Mouse (Mus musculus): ENCODE results near the gene Snx4. TPM values are rescaled to one million over a fixed set of nuclear protein-coding genes. Genes with fewer than 3 reads are reported as not detected.

Snx4 gene
- polyA plus RNA-seq, 1 experiment from 2014 or later: 72.2 TPM

DNA sequence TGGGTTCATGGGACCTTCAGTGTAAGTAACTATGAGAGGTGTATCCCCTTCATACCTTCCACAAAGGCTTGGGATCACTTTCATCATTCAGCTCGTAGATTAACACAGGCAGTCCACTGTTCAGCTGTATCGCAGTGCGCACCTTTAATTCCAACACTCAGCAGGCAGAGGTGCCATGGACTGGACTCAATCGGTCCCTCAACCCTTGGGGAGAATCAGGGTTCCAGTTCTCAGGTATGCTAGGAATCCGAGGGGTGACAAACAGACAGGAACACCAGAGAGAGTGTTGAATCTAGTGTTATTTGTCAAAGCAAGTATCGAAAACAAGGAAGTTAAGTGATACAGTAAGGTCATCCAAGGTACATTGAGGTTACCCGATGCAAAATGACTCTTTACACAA lies 41.0 kb downstream of the Snx4 start:
- H3K4me3 ChIP-seq (ENCODE audit: low read depth, low read length): no peak overlapping the region
- peaks cover 29% of the 10 kb centered on the region for H3K36me3 ChIP-seq (ENCODE audit: control insufficient read depth, insufficient read depth, low read length)
- no peak for ATAC-seq (ENCODE audit: insufficient number of reproducible peaks, low FRiP score, low TSS enrichment, low read depth)
- peaks cover 5% of the 10 kb centered on the region; the same call in 1 of the 2 replicates for H3K9me3 ChIP-seq (ENCODE audit: control insufficient read depth, low read length)
- H3K4me1 ChIP-seq (ENCODE audit: control insufficient read depth, insufficient read depth, low read length): no peaks in the 10 kb centered on the region
- no peak overlapping the region for H3K27ac ChIP-seq (replicated peaks; ENCODE audit: low read depth, low read length)
- DNase-seq (ENCODE audit: low spot score): no peak
- no peaks in the 10 kb centered on the region for H3K27me3 ChIP-seq (ENCODE audit: control insufficient read depth, insufficient read depth, low read length)
- no peak overlapping the region for H3K9ac ChIP-seq (ENCODE audit: low read length)
- no peak overlapping the region for H3K4me2 ChIP-seq (ENCODE audit: low read depth, severe bottlenecking)
- 97% methylated on average over 7 of the region's 7 CpGs for WGBS

DNA sequence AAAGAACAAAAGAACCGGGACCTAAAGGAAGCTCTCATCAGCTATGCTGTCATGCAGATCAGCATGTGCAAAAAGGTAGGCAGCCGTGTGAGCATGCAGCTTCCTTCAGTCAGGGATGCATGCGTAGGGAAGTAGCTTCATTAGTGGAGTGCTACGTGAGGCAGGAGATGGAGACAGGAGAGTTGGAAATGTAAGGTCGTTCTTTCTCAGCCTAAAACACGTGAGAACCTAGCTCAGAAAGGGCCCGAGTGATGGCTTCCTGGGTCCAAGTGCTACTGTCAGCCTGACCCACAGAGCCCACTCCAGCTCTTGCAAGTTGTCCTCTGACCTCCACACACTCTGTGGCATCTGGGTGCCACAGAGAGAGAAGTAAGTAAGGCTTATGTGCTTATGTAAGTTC lies 43.4 kb downstream of the Snx4 start:
- no peak overlapping the region for H3K4me2 ChIP-seq (ENCODE audit: low read depth, severe bottlenecking)
- peaks cover 5% of the 10 kb centered on the region; the same call in 1 of the 2 replicates for H3K9me3 ChIP-seq (ENCODE audit: control insufficient read depth, low read length)
- no peak overlapping the region for H3K9ac ChIP-seq (ENCODE audit: low read length)
- no peak overlapping the region for H3K27ac ChIP-seq (replicated peaks; ENCODE audit: low read depth, low read length)
- peaks cover 23% of the 10 kb centered on the region for H3K36me3 ChIP-seq (ENCODE audit: control insufficient read depth, insufficient read depth, low read length)
- ATAC-seq (ENCODE audit: insufficient number of reproducible peaks, low FRiP score, low TSS enrichment, low read depth): no peak
- DNase-seq (ENCODE audit: low spot score): no peak
- no peaks in the 10 kb centered on the region for H3K27me3 ChIP-seq (ENCODE audit: control insufficient read depth, insufficient read depth, low read length)
- 97% methylated on average over 7 of the region's 7 CpGs for WGBS
- H3K4me1 ChIP-seq (ENCODE audit: control insufficient read depth, insufficient read depth, low read length): no peaks in the 10 kb centered on the region
- H3K4me3 ChIP-seq (ENCODE audit: low read depth, low read length): no peak overlapping the region

DNA sequence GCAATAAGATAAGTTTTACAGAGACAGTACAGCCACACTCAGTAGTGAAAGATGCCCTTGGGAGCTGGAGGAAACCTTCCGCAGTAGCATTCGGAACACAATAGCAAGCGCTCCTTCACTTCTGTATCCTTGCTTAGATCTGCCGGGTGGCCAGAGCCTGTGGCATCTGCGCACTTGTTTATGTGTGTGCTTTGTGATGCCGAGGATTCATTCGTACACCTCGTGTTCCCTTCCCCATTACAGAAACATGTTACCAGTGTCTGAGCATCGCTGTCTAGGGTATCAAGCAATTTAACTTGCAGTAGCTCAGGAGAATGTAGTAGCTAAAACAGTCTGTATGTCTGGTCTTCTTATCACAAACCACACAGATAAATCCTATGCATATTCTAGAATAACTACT lies 44.1 kb downstream of the Snx4 start:
- no peaks in the 10 kb centered on the region for H3K4me1 ChIP-seq (ENCODE audit: control insufficient read depth, insufficient read depth, low read length)
- no peaks in the 10 kb centered on the region for H3K27me3 ChIP-seq (ENCODE audit: control insufficient read depth, insufficient read depth, low read length)
- DNase-seq (ENCODE audit: low spot score) (no peak), ATAC-seq (ENCODE audit: insufficient number of reproducible peaks, low FRiP score, low TSS enrichment, low read depth) (no peak)
- no peak overlapping the region for H3K4me3 ChIP-seq (ENCODE audit: low read depth, low read length)
- no peak overlapping the region for H3K27ac ChIP-seq (replicated peaks; ENCODE audit: low read depth, low read length)
- no peak overlapping the region for H3K9ac ChIP-seq (ENCODE audit: low read length)
- 93% methylated on average over 9 of the region's 9 CpGs for WGBS
- H3K4me2 ChIP-seq (ENCODE audit: low read depth, severe bottlenecking): no peak overlapping the region
- H3K9me3 ChIP-seq (ENCODE audit: control insufficient read depth, low read length): peaks cover 5% of the 10 kb centered on the region; the same call in 1 of the 2 replicates
- H3K36me3 ChIP-seq (ENCODE audit: control insufficient read depth, insufficient read depth, low read length): peaks cover 23% of the 10 kb centered on the region

DNA sequence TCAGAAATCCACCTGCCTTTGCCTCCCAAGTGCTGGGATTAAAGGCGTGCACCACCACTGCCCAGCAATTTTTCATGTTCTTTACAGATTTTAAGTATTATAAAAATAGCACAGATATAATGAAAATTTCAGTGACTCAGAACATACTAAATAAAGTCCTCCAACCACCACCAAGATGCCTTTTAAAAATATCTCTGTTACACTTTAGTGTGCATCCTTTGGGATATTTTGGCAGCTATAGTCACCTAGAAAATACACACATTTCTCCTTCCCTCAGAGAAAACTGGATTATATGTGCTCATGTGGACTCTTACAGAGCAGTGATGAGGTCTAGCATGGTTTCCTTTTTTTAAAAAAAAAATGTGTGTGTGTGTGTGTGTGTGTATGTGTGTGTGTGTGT lies 46.3 kb downstream of the Snx4 start:
- ATAC-seq (ENCODE audit: insufficient number of reproducible peaks, low FRiP score, low TSS enrichment, low read depth): no peak
- H3K27me3 ChIP-seq (ENCODE audit: control insufficient read depth, insufficient read depth, low read length): no peaks in the 10 kb centered on the region
- no peak overlapping the region for H3K27ac ChIP-seq (replicated peaks; ENCODE audit: low read depth, low read length)
- H3K4me2 ChIP-seq (ENCODE audit: low read depth, severe bottlenecking): no peak overlapping the region
- DNase-seq (ENCODE audit: low spot score): no peak
- H3K4me1 ChIP-seq (ENCODE audit: control insufficient read depth, insufficient read depth, low read length): no peaks in the 10 kb centered on the region
- H3K4me3 ChIP-seq (ENCODE audit: low read depth, low read length): no peak overlapping the region
- no peaks in the 10 kb centered on the region for H3K9me3 ChIP-seq (ENCODE audit: control insufficient read depth, low read length)
- H3K9ac ChIP-seq (ENCODE audit: low read length): no peak overlapping the region
- peaks cover 14% of the 10 kb centered on the region; the same call in 1 of the 2 replicates for H3K36me3 ChIP-seq (ENCODE audit: control insufficient read depth, insufficient read depth, low read length)
- 94% methylated on average over 1 of the region's 1 CpGs for WGBS

DNA sequence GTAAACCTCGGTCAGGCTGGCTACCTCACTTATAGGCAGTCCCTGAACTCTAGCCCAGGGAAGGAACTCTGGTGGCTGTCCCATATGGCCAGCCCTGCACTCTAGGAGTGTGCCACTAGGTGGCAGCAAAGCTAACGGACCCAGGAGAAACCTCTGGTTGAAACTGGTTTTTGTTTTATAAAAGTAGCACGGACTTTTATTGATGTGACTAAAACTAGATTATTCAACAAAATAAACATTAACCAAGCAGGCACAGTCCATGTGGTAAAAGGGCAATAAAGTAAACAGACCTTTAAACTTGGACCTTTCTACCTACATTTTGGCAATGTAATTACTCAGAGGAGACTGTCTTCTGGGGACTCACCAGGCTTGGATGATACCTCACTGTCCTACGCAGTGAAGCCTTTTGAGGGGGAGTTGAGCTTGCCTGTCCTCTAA lies 55.4 kb downstream of the Snx4 start:
- H3K4me3 ChIP-seq (ENCODE audit: low read depth, low read length): no peak overlapping the region
- no peaks in the 10 kb centered on the region for H3K36me3 ChIP-seq (ENCODE audit: control insufficient read depth, insufficient read depth, low read length)
- no peak overlapping the region for H3K27ac ChIP-seq (replicated peaks; ENCODE audit: low read depth, low read length)
- no peak for ATAC-seq (ENCODE audit: insufficient number of reproducible peaks, low FRiP score, low TSS enrichment, low read depth)
- no peak overlapping the region for H3K9ac ChIP-seq (ENCODE audit: low read length)
- 16% methylated on average over 4 of the region's 4 CpGs for WGBS
- H3K4me1 ChIP-seq (ENCODE audit: control insufficient read depth, insufficient read depth, low read length): no peaks in the 10 kb centered on the region
- DNase-seq (ENCODE audit: low spot score): peak; percentile 89
- H3K27me3 ChIP-seq (ENCODE audit: control insufficient read depth, insufficient read depth, low read length): no peaks in the 10 kb centered on the region
- H3K4me2 ChIP-seq (ENCODE audit: low read depth, severe bottlenecking): no peak overlapping the region
- H3K9me3 ChIP-seq (ENCODE audit: control insufficient read depth, low read length): no peaks in the 10 kb centered on the region

DNA sequence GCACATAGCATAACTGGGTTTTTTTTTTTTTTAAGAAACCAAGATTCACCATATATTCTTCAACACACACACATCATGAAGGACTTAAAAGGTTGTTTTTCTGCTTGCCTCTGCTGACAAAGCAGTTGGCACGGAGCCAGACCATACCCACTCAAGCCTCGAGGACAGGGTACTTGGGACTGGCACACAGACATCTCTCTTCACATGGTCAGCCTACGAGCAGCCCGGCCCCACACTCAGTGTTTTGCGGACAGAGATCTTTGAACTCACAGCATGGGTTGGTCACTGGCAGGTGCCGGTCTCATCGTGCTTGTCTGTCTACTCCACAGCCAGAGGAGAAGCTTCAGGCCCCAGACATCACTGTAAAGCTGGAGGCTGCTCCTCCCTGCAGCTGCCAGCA lies 56.5 kb downstream of the Snx4 start:
- H3K9ac ChIP-seq (ENCODE audit: low read length): no peak overlapping the region
- WGBS: 87% methylated on average over 7 of the region's 7 CpGs
- no peak overlapping the region for H3K4me2 ChIP-seq (ENCODE audit: low read depth, severe bottlenecking)
- no peaks in the 10 kb centered on the region for H3K27me3 ChIP-seq (ENCODE audit: control insufficient read depth, insufficient read depth, low read length)
- no peak overlapping the region for H3K27ac ChIP-seq (replicated peaks; ENCODE audit: low read depth, low read length)
- H3K36me3 ChIP-seq (ENCODE audit: control insufficient read depth, insufficient read depth, low read length): no peaks in the 10 kb centered on the region
- H3K4me1 ChIP-seq (ENCODE audit: control insufficient read depth, insufficient read depth, low read length): no peaks in the 10 kb centered on the region
- no peaks in the 10 kb centered on the region for H3K9me3 ChIP-seq (ENCODE audit: control insufficient read depth, low read length)
- ATAC-seq (ENCODE audit: insufficient number of reproducible peaks, low FRiP score, low TSS enrichment, low read depth): no peak
- DNase-seq (ENCODE audit: low spot score): no peak
- no peak overlapping the region for H3K4me3 ChIP-seq (ENCODE audit: low read depth, low read length)

DNA sequence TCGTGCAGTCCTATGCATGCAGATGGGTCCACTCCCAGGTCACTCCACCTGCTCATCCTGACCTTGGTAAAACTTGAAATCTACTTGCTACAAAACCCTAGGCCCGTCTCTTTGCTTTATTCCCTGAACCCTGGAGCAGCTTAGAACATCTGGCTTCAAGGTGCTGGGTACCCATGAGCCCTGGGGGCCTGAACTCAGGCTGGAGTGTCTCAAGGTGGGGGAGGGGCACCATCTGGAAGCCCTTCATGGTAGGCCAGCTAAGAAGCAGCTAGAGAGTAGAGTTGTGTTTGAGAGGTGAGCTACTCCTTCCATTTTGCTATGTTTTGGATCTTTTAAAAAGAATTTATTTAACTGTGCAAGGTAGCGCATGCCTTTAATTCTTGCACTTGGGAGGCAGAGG lies 57.8 kb downstream of the Snx4 start:
- Histone ChIP-seq H3K27me3 (ENCODE audit: control insufficient read depth, insufficient read depth, low read length) (no peaks in the 10 kb centered on the region), H3K9ac (ENCODE audit: low read length) (no peak overlapping the region), H3K9me3 (ENCODE audit: control insufficient read depth, low read length) (no peaks in the 10 kb centered on the region), H3K27ac (replicated peaks; ENCODE audit: low read depth, low read length) (no peak overlapping the region), H3K4me3 (ENCODE audit: low read depth, low read length) (no peak overlapping the region), H3K4me2 (ENCODE audit: low read depth, severe bottlenecking) (no peak overlapping the region), H3K36me3 (ENCODE audit: control insufficient read depth, insufficient read depth, low read length) (no peaks in the 10 kb centered on the region), H3K4me1 (ENCODE audit: control insufficient read depth, insufficient read depth, low read length) (no peaks in the 10 kb centered on the region)
- ATAC-seq (ENCODE audit: insufficient number of reproducible peaks, low FRiP score, low TSS enrichment, low read depth) (no peak), DNase-seq (ENCODE audit: low spot score) (peak; percentile 69)
- WGBS: 57% methylated on average over 3 of the region's 3 CpGs

DNA sequence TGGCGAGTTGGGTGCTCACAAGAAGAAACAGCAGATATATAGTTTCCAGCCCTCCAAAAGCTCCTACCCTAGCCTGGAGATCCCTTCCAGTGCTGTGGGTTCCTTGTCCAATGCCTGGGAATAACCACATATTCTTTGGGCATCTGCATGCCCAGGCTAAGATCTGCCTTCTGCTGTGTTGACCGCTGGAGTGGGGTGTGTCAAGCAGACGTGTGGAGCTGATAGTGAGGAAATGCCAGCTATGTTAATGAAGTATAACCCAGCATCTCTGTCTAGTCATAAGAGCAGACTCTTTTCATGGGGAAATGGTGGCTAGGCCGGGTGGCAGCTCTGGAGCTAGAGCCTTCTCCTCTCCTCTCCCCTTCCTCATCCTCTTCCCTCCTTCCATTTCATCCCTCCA lies 64.4 kb downstream of the Snx4 start:
- Histone ChIP-seq H3K4me3 (ENCODE audit: low read depth, low read length) (no peak overlapping the region), H3K4me1 (ENCODE audit: control insufficient read depth, insufficient read depth, low read length) (no peaks in the 10 kb centered on the region), H3K27me3 (ENCODE audit: control insufficient read depth, insufficient read depth, low read length) (no peaks in the 10 kb centered on the region), H3K9ac (ENCODE audit: low read length) (no peak overlapping the region), H3K36me3 (ENCODE audit: control insufficient read depth, insufficient read depth, low read length) (no peaks in the 10 kb centered on the region; the same call in 1 of the 2 replicates), H3K27ac (replicated peaks; ENCODE audit: low read depth, low read length) (no peak overlapping the region), H3K4me2 (ENCODE audit: low read depth, severe bottlenecking) (no peak overlapping the region), H3K9me3 (ENCODE audit: control insufficient read depth, low read length) (no peaks in the 10 kb centered on the region)
- ATAC-seq (ENCODE audit: insufficient number of reproducible peaks, low FRiP score, low TSS enrichment, low read depth) (no peak), DNase-seq (ENCODE audit: low spot score) (no peak)
- WGBS: 91% methylated on average over 4 of the region's 4 CpGs

DNA sequence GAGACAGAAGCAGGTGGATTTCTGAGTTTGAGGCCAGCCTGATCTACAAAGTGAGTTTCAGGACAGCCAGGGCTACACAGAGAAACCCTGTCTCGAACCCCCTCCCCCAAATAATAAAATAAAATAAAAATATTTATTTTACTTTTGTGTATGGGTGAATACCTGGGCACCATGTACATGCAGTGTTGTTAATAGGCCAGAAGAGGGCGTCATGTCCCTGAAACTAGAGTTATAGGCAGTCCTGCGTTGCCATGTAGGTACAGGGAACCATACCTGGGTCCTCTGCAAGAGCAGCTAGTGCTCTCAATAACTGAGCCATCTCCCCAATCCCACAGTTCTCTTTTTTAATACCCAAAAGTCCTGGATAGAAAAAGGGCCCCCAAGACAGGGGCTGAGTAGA lies 66.4 kb downstream of the Snx4 start:
- 67% methylated on average over 3 of the region's 3 CpGs for WGBS
- Histone ChIP-seq H3K27me3 (ENCODE audit: control insufficient read depth, insufficient read depth, low read length) (no peaks in the 10 kb centered on the region), H3K36me3 (ENCODE audit: control insufficient read depth, insufficient read depth, low read length) (no peaks in the 10 kb centered on the region; the same call in 1 of the 2 replicates), H3K9me3 (ENCODE audit: control insufficient read depth, low read length) (no peaks in the 10 kb centered on the region), H3K9ac (ENCODE audit: low read length) (no peak overlapping the region), H3K4me1 (ENCODE audit: control insufficient read depth, insufficient read depth, low read length) (no peaks in the 10 kb centered on the region), H3K4me2 (ENCODE audit: low read depth, severe bottlenecking) (no peak overlapping the region), H3K4me3 (ENCODE audit: low read depth, low read length) (no peak overlapping the region), H3K27ac (replicated peaks; ENCODE audit: low read depth, low read length) (no peak overlapping the region)
- ATAC-seq (ENCODE audit: insufficient number of reproducible peaks, low FRiP score, low TSS enrichment, low read depth): no peak
- DNase-seq (ENCODE audit: low spot score): no peak
